Mouse (Mus musculus) heart, embryonic 15.5 days (tissue): Measurements from ENCODE around the gene Arhgap17. TPM values are rescaled to one million over a fixed set of nuclear protein-coding genes. Genes with fewer than 3 reads are reported as not detected.

Source experiments
- ATAC-seq: fragments of 200-750 bp; cut with Nextera tagmentation; replicated peaks from 2 replicates; pipeline ENCODE4 v1.8.0; 2017; ENCODE audit warnings: low read depth, moderate TSS enrichment; ENCODE audit not compliant: insufficient number of reproducible peaks, insufficient read depth, low FRiP score
- H3K27ac ChIP-seq: fragments of 300-500 bp; sonication (generic); 2 replicates; pipeline ENCODE4 v1.5.1; 2015; ENCODE audit warnings: mild to moderate bottlenecking, inconsistent platforms
- H3K27me3 ChIP-seq: fragments of 300-500 bp; sonication (generic); 2 replicates; pipeline ENCODE4 v1.6.1; 2015; ENCODE audit warnings: inconsistent platforms
- H3K36me3 ChIP-seq: fragments of 300-500 bp; sonication (generic); 2 replicates; pipeline ENCODE4 v1.6.1; 2015; ENCODE audit warnings: mild to moderate bottlenecking, inconsistent platforms
- H3K4me1 ChIP-seq: fragments of 300-500 bp; sonication (generic); replicated peaks from 2 replicates; pipeline ENCODE4 v1.6.1; 2015; ENCODE audit warnings: inconsistent platforms
- H3K4me2 ChIP-seq: fragments of 300-500 bp; sonication (generic); 2 replicates; pipeline ENCODE4 v1.6.1; 2015; ENCODE audit warnings: inconsistent platforms, mild to moderate bottlenecking, moderate library complexity
- H3K4me3 ChIP-seq: fragments of 300-500 bp; sonication (generic); 2 replicates; pipeline ENCODE4 v1.5.1; 2015; ENCODE audit warnings: mild to moderate bottlenecking, inconsistent platforms
- H3K9ac ChIP-seq: fragments of 300-500 bp; sonication (generic); 2 replicates; pipeline ENCODE4 v1.6.1; 2015; ENCODE audit warnings: mild to moderate bottlenecking, inconsistent platforms
- H3K9me3 ChIP-seq: fragments of 300-500 bp; sonication (generic); replicated peaks from 2 replicates; pipeline ENCODE4 v1.6.1; 2016; ENCODE audit warnings: inconsistent platforms
- WGBS: fragments of 180-500 bp; shearing (Covaris S2); methylation state at CpG from one replicate; pipeline ENCODE4 v1.1.7; 2015; ENCODE audit warnings: mixed read lengths; 5-methylcytosine and 5-hydroxymethylcytosine counted together
- polyA plus RNA-seq: library from polyadenylated mRNA; unstranded; fragments of >200 nt; fragmentation: Nextera tagmentation; extraction: Ambion mirVana; gene quantifications from 2 replicates; pipeline ENCODE4 v1.2.1, GENCODE M21; 2015

The Arhgap17 gene
- polyA plus RNA-seq, 1 experiment from 2014 or later: 11.6 TPM

GRCm38 (mm10) chr7:123398828-123399227 is 29.1 kb upstream of the Arhgap17 start:
- Histone ChIP-seq H3K9me3 (no peaks in the 10 kb centered on the region), H3K4me1 (peaks cover 6% of the 10 kb centered on the region; the same call in 1 of the 2 replicates), H3K27me3 (no peaks in the 10 kb centered on the region), H3K4me3 (no peak overlapping the region), H3K9ac (no peak overlapping the region), H3K4me2 (no peak overlapping the region), H3K27ac (no peak overlapping the region), H3K36me3 (peaks cover 5% of the 10 kb centered on the region; the same call in 1 of the 2 replicates)
- ATAC-seq: no peak
- 21% methylated on average over 7 of the region's 7 CpGs for WGBS

GRCm38 (mm10) chr7:123397931-123398330 is 28.2 kb upstream of the Arhgap17 start:
- peaks cover 5% of the 10 kb centered on the region; the same call in 1 of the 2 replicates for H3K36me3 ChIP-seq
- no peak for ATAC-seq
- peaks cover 9% of the 10 kb centered on the region; the same call in 1 of the 2 replicates for H3K4me1 ChIP-seq
- no peaks in the 10 kb centered on the region for H3K27me3 ChIP-seq
- no peak overlapping the region for H3K4me2 ChIP-seq
- H3K27ac ChIP-seq: no peak overlapping the region
- no peak overlapping the region for H3K9ac ChIP-seq
- H3K9me3 ChIP-seq: no peaks in the 10 kb centered on the region
- H3K4me3 ChIP-seq: no peak overlapping the region
- 86% methylated on average over 8 of the region's 8 CpGs for WGBS

DNA sequence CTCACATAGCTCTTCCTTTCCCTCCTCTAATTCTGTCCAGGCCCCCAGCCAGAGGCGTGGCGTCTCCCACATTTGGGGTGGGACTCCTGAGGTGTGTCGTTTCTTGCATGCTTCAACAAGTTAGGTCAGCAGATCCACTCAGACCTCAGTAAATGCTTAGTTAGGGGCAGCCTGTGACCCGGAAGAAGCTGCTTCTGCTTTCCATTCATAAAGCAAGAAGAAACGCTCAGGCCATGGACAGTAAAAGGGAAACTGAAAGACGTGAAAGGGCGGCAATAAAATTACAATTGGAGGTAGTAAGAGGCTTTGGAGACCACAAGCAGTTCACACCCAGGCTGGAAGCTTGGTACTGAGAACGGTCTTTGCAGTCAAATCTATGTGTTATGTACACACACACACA is 27.7 kb upstream of the Arhgap17 start:
- H3K36me3 ChIP-seq: peaks cover 4% of the 10 kb centered on the region
- peaks cover 9% of the 10 kb centered on the region; the same call in 1 of the 2 replicates for H3K4me1 ChIP-seq
- no peaks in the 10 kb centered on the region for H3K9me3 ChIP-seq
- no peak for ATAC-seq
- WGBS: 74% methylated on average over 8 of the region's 8 CpGs
- H3K4me3 ChIP-seq: no peak overlapping the region
- H3K27ac ChIP-seq: no peak overlapping the region
- H3K27me3 ChIP-seq: no peaks in the 10 kb centered on the region
- no peak overlapping the region for H3K4me2 ChIP-seq
- H3K9ac ChIP-seq: no peak overlapping the region

DNA sequence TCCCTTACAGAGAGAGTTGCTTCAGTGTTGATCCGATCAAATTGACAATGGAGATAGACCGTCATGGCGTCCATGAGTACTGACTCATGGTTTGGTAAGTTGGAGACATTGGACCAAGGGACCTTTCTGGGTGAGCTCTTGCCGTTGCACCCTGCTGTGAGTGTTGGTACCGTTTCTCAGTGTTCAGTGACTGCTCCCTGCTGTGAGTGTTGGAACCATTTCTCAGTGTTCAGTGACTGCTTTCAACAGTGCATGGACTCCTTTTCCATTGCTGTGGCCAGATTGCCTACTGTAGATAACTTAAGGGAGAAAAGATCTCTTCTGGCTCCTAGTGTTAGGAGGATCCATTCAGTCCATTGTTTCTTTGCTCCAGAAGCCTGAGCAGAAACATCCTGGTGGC is 27.2 kb upstream of the Arhgap17 start:
- WGBS: 91% methylated on average over 5 of the region's 5 CpGs
- no peak overlapping the region for H3K4me3 ChIP-seq
- no peaks in the 10 kb centered on the region for H3K9me3 ChIP-seq
- H3K4me2 ChIP-seq: no peak overlapping the region
- H3K9ac ChIP-seq: no peak overlapping the region
- H3K36me3 ChIP-seq: no peaks in the 10 kb centered on the region; the same call in 1 of the 2 replicates
- H3K27me3 ChIP-seq: no peaks in the 10 kb centered on the region
- peaks cover 9% of the 10 kb centered on the region; the same call in 1 of the 2 replicates for H3K4me1 ChIP-seq
- H3K27ac ChIP-seq: no peak overlapping the region
- ATAC-seq: no peak

GRCm38 (mm10) chr7:123394271-123394670 is 24.6 kb upstream of the Arhgap17 start:
- no peaks in the 10 kb centered on the region for H3K27me3 ChIP-seq
- WGBS: 47% methylated on average over 6 of the region's 6 CpGs
- H3K9me3 ChIP-seq: no peaks in the 10 kb centered on the region
- H3K4me2 ChIP-seq: no peak overlapping the region
- no peak overlapping the region for H3K4me3 ChIP-seq
- no peaks in the 10 kb centered on the region; the same call in 1 of the 2 replicates for H3K36me3 ChIP-seq
- no peak overlapping the region for H3K9ac ChIP-seq
- H3K27ac ChIP-seq: no peak overlapping the region
- peaks cover 9% of the 10 kb centered on the region; the same call in 1 of the 2 replicates for H3K4me1 ChIP-seq
- ATAC-seq: no peak

DNA sequence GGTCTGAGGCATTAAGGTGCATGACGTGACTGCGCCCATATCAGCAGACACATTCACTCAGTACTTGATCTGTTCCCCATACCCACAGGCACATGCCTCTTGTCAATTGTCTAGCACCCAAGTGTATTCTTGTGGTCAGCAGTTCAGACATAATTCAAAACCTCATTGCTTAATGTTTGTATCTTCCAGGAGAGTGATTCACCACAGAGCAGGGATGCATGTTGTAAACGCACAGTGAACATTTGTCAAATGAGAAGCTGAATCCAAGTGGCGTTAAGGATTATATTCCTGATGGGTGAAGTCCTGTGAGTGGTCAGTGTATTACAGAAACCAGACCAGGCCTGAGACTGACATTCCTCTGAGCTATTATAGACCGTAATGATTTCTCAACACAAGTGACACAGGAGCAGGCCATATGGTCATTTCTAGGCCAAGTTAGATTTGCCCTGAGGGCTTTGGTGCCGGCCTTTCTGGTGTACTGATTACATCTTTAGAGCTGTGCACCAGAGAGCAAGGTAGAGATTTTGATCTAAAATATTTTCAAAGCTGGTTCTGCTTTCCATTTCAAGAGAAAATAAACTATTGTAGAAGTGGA is 20.1 kb upstream of the Arhgap17 start:
- Histone ChIP-seq H3K4me3 (no peak overlapping the region), H3K4me1 (peaks cover 9% of the 10 kb centered on the region; the same call in 1 of the 2 replicates), H3K9ac (no peak overlapping the region), H3K4me2 (no peak overlapping the region), H3K9me3 (no peaks in the 10 kb centered on the region), H3K27me3 (no peaks in the 10 kb centered on the region), H3K36me3 (no peaks in the 10 kb centered on the region; the same call in 1 of the 2 replicates), H3K27ac (no peak overlapping the region)
- 70% methylated on average over 6 of the region's 6 CpGs for WGBS
- no peak for ATAC-seq

DNA sequence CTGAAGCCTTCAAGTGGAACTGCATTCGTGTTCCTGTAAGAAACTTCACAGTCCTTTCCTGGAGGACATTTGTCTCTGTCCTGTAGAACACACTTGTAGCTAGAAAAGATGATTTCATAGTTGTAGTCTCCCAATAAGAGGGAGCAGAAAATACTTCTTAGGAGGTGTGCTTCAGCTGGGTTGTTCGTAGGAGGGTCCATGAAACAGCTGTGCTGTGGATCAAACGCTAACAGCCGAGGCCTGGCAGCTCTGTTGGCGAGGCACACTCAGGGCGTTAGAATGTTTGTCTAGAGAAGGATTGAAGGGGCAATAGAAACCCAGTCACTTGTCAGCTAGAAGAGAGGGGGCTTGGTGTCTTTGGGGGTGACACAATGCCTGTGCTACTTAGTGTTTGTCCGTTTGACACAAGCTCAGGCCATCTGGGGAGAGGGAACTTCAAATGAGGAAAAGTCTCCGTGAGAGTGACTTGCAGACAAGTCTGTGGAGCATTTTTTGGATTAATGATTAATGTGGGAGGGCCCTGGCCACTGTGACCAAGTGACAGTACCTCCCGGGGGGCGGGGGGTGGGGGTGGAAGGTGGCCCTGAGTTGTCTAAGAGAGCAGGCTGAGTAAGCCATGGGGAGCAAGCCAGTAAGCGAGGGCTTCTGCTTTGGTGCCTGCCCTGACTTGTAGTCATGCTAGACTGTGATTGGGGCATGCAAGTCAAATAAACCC is 16.1 kb upstream of the Arhgap17 start:
- H3K27ac ChIP-seq: no peak overlapping the region; the same call in 1 of the 2 replicates
- no peaks in the 10 kb centered on the region for H3K9me3 ChIP-seq
- no peaks in the 10 kb centered on the region for H3K36me3 ChIP-seq
- no peak overlapping the region for H3K4me2 ChIP-seq
- ATAC-seq: no peak
- no peaks in the 10 kb centered on the region for H3K27me3 ChIP-seq
- H3K9ac ChIP-seq: no peak overlapping the region
- no peak overlapping the region for H3K4me3 ChIP-seq
- no peaks in the 10 kb centered on the region for H3K4me1 ChIP-seq
- WGBS: 61% methylated on average over 11 of the region's 11 CpGs

DNA sequence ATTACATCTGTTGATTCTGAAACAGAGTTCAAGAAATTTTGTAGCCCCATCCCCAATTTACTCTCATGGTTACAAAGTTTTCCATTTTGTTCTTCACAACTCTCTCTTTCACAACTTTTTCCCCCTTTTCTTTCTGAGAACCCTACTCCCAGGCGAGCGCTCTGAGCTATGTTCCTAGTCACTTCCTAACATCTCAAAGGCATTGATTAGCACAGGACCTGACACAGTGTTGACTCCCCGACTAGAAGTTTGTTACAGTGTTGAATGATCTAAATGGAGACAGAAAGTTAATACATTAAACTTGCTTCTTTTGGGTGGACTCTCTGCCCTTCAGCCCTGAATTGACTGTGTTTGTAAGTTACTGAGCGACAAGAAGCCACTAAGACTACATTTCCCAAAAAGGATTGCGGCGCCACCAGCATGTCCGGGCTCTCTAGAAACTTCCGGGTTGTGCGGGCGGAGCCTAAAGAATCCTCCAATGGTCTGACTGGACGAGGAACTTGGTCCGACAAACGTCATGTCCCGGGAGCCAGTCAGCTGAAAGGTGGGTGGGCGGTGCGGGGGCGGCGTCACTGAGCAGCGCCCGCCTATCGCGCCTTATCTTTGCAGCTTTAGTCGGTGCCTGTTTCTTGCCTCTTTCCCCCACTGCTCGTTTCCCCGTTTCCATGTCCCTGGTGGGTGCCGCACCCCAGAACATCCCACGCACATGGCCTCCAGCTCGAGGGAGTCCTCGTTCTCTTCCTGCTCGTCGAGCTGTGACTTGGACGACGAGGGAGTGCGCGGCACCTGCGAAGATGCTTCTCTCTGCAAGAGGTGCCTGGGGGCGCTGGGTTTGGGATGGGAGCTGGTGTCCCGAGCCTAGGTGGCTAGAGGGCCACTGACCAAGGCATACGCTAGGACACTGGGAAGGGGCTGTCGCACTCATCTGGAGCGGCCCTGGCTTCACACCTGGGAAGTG is 8.0 kb upstream of the Arhgap17 start:
- WGBS: 4% methylated on average over 41 of the region's 41 CpGs
- peaks cover 13% of the 10 kb centered on the region for H3K4me1 ChIP-seq
- H3K9ac ChIP-seq: peak overlapping the region; percentile 77
- no peaks in the 10 kb centered on the region for H3K9me3 ChIP-seq
- peak overlapping the region; percentile 77 for H3K4me3 ChIP-seq
- no peaks in the 10 kb centered on the region for H3K36me3 ChIP-seq
- ATAC-seq: peak; percentile 99
- peak overlapping the region; percentile 57 for H3K27ac ChIP-seq
- peak overlapping the region; percentile 86 for H3K4me2 ChIP-seq
- H3K27me3 ChIP-seq: no peaks in the 10 kb centered on the region

DNA sequence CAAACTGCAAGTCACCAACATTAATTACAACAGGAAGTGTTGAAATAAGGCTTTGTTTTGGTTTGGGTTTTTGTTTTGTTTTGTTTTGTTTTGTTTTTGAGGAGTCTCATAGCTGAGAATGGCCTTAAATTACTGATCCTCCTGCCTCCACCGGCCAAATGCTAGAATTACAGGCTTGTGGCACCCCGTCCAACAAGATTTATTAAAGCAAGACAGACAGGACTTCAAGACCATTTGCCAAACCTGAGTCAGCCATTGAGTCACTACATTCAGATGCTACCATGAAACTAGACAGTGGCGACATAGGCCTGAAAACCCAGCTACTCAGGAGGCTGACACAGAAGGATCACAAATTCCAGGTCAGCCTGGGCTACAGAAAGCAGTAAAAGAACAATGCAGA is 1.8 kb upstream of the Arhgap17 start:
- WGBS: 66% methylated on average over 3 of the region's 3 CpGs
- no peak overlapping the region for H3K27ac ChIP-seq

DNA sequence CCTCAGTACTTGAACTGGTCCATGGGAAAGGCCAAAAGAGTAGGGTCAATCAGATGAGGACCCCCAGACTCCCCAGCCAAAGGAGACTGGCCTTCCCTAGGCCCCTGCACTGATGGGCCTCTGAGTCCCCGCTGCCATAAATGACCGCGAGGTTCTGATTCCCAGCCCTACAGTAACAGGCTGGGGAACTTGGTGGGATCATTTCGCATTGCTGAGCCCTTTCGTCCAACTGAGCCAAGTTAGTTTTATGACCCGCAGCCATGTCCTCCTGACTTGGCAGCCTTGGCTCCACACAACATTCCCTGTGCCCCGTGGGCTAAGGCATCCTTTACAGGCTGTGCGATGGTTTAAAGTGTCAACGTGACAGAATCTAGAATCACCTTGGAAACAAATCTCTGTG is 985 bp upstream of the Arhgap17 start:
- H3K27ac ChIP-seq: peak overlapping the region; percentile 88
- peak overlapping the region; percentile 87 for H3K4me2 ChIP-seq
- H3K27me3 ChIP-seq: no peaks in the 10 kb centered on the region
- H3K36me3 ChIP-seq: no peaks in the 10 kb centered on the region
- WGBS: 53% methylated on average over 9 of the region's 9 CpGs
- H3K4me3 ChIP-seq: peak overlapping the region; percentile 92
- no peaks in the 10 kb centered on the region for H3K9me3 ChIP-seq
- H3K4me1 ChIP-seq: peaks cover 38% of the 10 kb centered on the region
- no peak for ATAC-seq
- peak overlapping the region; percentile 92 for H3K9ac ChIP-seq

More for the DNA sequence above, 1.8 kb upstream of the Arhgap17 start:
- Histone ChIP-seq H3K4me1 (peaks cover 30% of the 10 kb centered on the region), H3K4me3 (no peak overlapping the region), H3K4me2 (no peak overlapping the region), H3K27me3 (no peaks in the 10 kb centered on the region), H3K9me3 (no peaks in the 10 kb centered on the region), H3K9ac (no peak overlapping the region), H3K36me3 (no peaks in the 10 kb centered on the region)
- no peak for ATAC-seq
